Mouse (Mus musculus) CD4-positive helper T cell, adult 2 months (primary cell): Measurements from ENCODE around the gene Oxld1.
"Not testable (repeated sequence)": the region's sequence is repeated elsewhere in the genome, so short reads cannot be mapped to it uniquely, and the experiment has no call there.

Experiments used
- DNase-seq: peaks from one replicate; pipeline ENCODE4 v3.0.0-alpha.2; 2012; ENCODE audit warnings: low read depth, missing footprints, low spot score

Oxld1 gene

DNA sequence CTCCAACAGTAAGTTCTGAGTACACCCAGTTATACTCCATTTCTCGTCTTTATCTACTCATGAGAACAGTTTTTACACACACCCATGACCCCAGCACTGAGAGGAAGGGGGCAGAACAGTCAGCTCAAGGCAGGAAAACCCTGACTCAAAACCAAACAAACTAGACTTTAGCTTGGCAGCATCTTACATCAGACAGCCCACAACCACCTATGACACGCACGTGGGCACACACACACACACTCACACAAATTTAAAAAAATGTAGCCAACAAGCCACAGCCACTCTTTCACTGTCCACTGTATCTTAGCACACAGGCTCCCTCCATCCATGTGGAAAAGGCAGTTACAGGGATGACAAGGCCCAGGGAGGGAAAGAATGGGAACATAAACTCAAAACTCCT, 31.1 kb downstream of the Oxld1 start:
- no peak for DNase-seq

DNA sequence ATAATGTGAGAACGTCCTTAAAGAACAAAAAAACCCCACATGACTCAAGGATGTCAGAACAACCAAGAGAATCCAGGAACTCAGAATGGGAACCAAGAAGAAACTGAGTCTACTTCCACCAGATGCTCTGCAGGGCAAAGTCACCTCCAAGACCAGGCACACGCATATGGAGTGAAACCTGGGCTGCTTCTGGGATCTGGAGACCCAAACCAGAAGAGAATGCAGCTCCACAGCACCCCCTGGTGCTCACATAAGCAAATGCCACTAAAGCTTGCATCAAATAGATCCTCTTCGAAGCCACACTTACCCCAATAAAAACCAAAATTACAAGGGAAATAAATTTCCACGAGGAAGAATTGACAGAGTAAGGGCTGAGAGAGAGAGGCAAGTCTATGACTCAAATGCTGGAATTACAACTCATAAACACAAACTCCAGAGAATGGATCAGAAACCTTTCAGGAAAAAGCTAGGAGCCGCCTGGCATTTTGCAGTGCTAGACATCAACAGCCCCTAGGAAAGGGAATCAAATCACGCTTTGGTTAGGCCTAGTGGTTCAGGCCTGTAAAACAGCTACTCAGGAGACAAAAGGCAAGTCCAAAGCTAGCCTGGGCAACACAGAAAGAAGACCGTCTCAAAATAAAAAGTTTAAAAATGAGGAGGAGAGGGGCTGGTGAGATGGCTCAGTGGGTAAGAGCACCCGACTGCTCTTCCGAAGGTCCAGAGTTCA, 34.1 kb downstream of the Oxld1 start:
- DNase-seq = peak; percentile 62

DNA sequence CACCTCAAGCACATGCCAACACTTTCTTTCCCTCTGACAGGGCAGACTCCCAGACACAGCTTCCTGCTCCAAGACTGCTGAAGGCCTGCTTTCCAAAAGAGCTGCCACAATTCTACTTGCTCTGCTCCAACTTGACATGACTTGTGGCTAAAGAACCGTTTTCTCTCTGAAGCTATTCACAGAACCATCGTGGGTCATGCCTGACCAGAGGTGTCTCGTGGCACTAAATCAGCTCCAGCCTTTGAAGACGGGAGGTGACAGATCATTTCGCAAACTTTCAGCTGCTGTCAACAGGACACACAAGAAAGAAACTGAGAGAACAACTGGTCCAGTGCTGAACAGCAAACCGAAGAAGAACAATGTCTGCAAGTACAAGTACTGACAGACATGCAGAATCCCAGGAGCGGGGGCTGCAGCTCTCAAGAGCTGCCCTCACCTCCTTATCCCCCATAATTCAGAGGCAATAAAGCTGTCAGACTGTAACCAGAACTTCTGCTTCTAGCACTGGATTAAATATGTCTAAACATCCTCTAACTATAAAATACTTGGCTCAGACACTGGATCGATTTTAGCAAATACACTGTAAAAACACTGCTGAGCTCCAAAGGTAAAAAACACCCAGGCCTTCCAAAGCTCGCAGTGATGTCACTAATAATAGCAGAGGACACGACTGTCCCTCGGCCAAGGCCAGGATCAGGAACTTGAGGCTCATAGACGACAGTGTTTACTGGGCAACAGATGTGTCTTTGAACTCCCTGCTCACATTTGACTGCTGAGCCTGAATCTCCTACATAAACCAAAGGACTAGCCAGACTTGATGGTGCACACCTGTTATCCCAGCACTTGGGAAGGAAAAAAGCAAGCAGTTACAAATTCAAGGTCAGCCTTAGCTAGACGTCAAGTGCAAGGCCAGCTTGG, 35.0 kb downstream of the Oxld1 start:
- no peak for DNase-seq

DNA sequence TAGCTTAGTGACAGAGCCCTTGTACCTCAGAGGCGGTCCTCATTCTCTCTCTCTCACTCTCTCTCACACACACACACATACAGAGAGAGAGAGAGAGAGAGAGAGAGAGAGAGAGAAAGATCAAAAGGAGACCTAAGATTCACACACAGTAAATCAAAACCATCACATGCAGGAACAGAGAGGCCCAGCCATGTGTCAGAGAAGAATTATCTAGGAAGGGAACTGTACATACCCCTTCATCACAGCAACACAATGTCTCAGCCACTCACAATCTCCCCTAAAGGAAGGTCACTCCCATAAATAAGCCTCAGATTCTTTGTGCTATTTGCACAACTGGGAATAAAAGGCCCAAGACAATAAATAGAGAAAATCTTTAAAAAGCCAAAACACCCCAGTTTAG, 39.3 kb downstream of the Oxld1 start:
- no peak for DNase-seq

DNA sequence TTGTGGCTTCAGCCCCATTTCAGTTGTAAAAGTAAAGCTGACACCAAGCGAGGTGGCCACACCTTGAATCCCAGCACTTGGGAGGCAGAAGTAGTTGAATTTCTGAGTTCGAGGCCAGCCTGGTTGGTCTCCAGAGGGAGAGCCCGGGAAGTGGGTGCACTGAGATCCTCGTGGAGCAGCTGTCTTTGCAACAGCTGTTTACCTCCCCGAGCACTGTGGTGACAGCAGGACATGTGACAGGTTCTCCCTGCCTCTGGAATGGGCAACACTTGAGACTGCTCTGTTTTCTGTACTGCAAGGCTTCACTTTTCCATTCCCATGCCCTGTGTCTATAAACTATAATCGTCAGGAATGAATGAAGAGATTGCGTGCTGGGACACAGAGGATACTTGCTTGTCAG, 40.0 kb downstream of the Oxld1 start:
- DNase-seq = no peak

DNA sequence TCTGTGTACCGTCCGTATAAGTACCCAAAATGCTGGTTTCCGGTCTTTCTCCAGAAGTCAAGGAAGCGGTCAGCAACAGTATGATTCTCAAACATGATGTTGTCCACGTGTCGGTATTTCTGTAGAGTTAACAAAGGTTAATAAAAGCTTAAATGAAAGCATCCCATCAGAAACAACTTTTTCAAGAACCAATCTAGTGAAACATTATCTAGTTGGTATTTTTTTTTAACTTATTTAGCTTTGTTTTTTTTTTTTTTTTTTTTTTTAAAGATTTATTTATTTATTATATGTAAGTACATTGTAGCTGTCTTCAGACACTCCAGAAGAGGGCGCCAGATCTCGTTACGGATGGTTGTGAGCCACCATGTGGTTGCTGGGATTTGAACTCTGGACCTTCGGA, 44.2 kb downstream of the Oxld1 start:
- DNase-seq = not testable (repeated sequence)
